Mouse (Mus musculus) heart, postnatal 36 days (tissue): ENCODE results near the gene Ccdc71. TPM values are rescaled to one million over a fixed set of nuclear protein-coding genes. Genes with fewer than 3 reads are reported as not detected.

Experiments
- DNase-seq, 2 experiments: peaks; one replicate each; pipeline ENCODE4 v3.0.0; 2021 to 2022
- intact Hi-C: fragments of 180-260 bp; cut with DNase I; formaldehyde crosslinking; loops from one replicate; pipeline ENCODE4 v1.15.1; 2025
- total RNA-seq, 2 experiments: library from RNA; stranded (reverse); gene quantifications; 2 replicates each; pipeline ENCODE4 v1.2.3; 2021

Ccdc71 gene
- total RNA-seq, 2 experiments from 2014 or later: 22.9 to 24.1 TPM

GRCm38 (mm10) chr9:108455747-108456571 lies 4.4 kb upstream of the Ccdc71 start:
- DNase-seq: no peak
- intact Hi-C loops: no loop called here

- intact Hi-C loops: no loop called here
- no peak for DNase-seq
These were observed 3.4 kb upstream of the Ccdc71 start for GRCm38 (mm10) chr9:108456953-108457352.

GRCm38 (mm10) chr9:108459939-108460318 lies 398 bp upstream of the Ccdc71 start:
- intact Hi-C loops: loop anchor here (1.0 kb wide), 1 partner anchor 18 kb away; no protein-coding TSS in a partner anchor
- DNase-seq: no peak

GRCm38 (mm10) chr9:108461181-108461631 lies 879 bp downstream of the Ccdc71 start, which contains the start of gene Klhdc8b:
TSS of gene Klhdc8b (minus strand) at chr9:108461581.
- no peak for DNase-seq
- intact Hi-C loops: no loop called here

- DNase-seq: no peak
- intact Hi-C loops: no loop called here
These were observed 1.3 kb downstream of the Ccdc71 start for GRCm38 (mm10) chr9:108461675-108462074.

GRCm38 (mm10) chr9:108462192-108462591 lies 1.9 kb downstream of the Ccdc71 start:
- intact Hi-C loops: no loop called here
- no peak for DNase-seq

GRCm38 (mm10) chr9:108463713-108464112 lies 3.4 kb downstream of the Ccdc71 start:
- DNase-seq: no peak
- intact Hi-C loops: no loop called here

- DNase-seq: no peak
- intact Hi-C loops: no loop called here
These were observed 5.9 kb downstream of the Ccdc71 start for GRCm38 (mm10) chr9:108466219-108466618.

- intact Hi-C loops: no loop called here
- DNase-seq: no peak
These were observed 9.1 kb downstream of the Ccdc71 start for GRCm38 (mm10) chr9:108469430-108469829.

- DNase-seq: no peak
- intact Hi-C loops: no loop called here
These were observed 9.5 kb downstream of the Ccdc71 start for GRCm38 (mm10) chr9:108469845-108470244.

GRCm38 (mm10) chr9:108474528-108474927 lies 14.2 kb downstream of the Ccdc71 start:
- DNase-seq: no peak
- intact Hi-C loops: no loop called here

GRCm38 (mm10) chr9:108478638-108479156 lies 18.4 kb downstream of the Ccdc71 start:
- DNase-seq: peak; percentile 91 to 92
- intact Hi-C loops: loop anchor here (1.0 kb wide), 1 partner anchor 18 kb away; the partner anchor contains the start of gene Ccdc71

- DNase-seq: no peak
- intact Hi-C loops: no loop called here
These were observed 18.9 kb downstream of the Ccdc71 start for GRCm38 (mm10) chr9:108479241-108479640.

- peak; percentile 65 to 79 for DNase-seq
- intact Hi-C loops: loop anchor here (2.0 kb wide), 1 partner anchor 37 kb away; the partner anchor contains the start of gene Qrich1
These were observed 19.5 kb downstream of the Ccdc71 start, which contains the start of gene Lamb2 for GRCm38 (mm10) chr9:108479721-108480351. TSS of gene Lamb2 (plus strand) at chr9:108479736.

GRCm38 (mm10) chr9:108480813-108481519 lies 20.6 kb downstream of the Ccdc71 start:
- intact Hi-C loops: loop anchor here (2.0 kb wide), 1 partner anchor 36 kb away; the partner anchor contains the start of gene Qrich1
- no peak for DNase-seq

GRCm38 (mm10) chr9:108481520-108482210 lies 21.3 kb downstream of the Ccdc71 start:
- intact Hi-C loops: loop anchor here (1.0 to 2.0 kb wide), 2 partner anchors 9 to 35 kb away; partner anchors contain the start of genes Qrich1 and Usp19
- DNase-seq: peak in 1 of 2 experiments; percentile 46

GRCm38 (mm10) chr9:108483051-108483790 lies 22.9 kb downstream of the Ccdc71 start:
- no peak for DNase-seq
- intact Hi-C loops: no loop called here

GRCm38 (mm10) chr9:108484021-108484420 lies 23.7 kb downstream of the Ccdc71 start:
- intact Hi-C loops: no loop called here
- DNase-seq: no peak

GRCm38 (mm10) chr9:108485301-108485875 lies 25.1 kb downstream of the Ccdc71 start:
- DNase-seq: no peak
- intact Hi-C loops: no loop called here
